Mouse (Mus musculus) heart, embryonic 10.5 days (tissue): ENCODE results near the gene Podn. TPM values are rescaled to one million over a fixed set of nuclear protein-coding genes. Genes with fewer than 3 reads are reported as not detected.

ENCODE experiments used
- DNase-seq: peaks from one replicate; pipeline ENCODE4 v3.0.0-alpha.2; 2017; ENCODE audit warnings: low spot score
- H3K27ac ChIP-seq: fragments of 300-500 bp; sonication (generic); 2 replicates; pipeline ENCODE4 v1.5.1; 2016; ENCODE audit warnings: mild to moderate bottlenecking
- H3K27me3 ChIP-seq: fragments of 300-500 bp; sonication (generic); 2 replicates; pipeline ENCODE4 v1.6.1; 2016; ENCODE audit warnings: mild to moderate bottlenecking; ENCODE audit not compliant: poor library complexity, insufficient read depth, severe bottlenecking
- H3K36me3 ChIP-seq: fragments of 300-500 bp; sonication (generic); 2 replicates; pipeline ENCODE4 v1.6.1; 2016; ENCODE audit warnings: mild to moderate bottlenecking, moderate library complexity
- H3K4me1 ChIP-seq: fragments of 300-500 bp; sonication (generic); 2 replicates; pipeline ENCODE4 v1.6.1; 2016; ENCODE audit warnings: mild to moderate bottlenecking
- H3K4me3 ChIP-seq: fragments of 300-500 bp; sonication (generic); 2 replicates; pipeline ENCODE4 v1.5.1; 2016; ENCODE audit warnings: mild to moderate bottlenecking, moderate library complexity
- H3K9me3 ChIP-seq: fragments of 300-500 bp; sonication (generic); 2 replicates; pipeline ENCODE4 v1.6.1; 2016; ENCODE audit warnings: mild to moderate bottlenecking, moderate library complexity
- WGBS: fragments of 180-500 bp; shearing (Covaris S2); methylation state at CpG from one replicate; pipeline ENCODE4 v1.1.7; 2016; 5-methylcytosine and 5-hydroxymethylcytosine counted together
- polyA plus RNA-seq: library from polyadenylated mRNA; unstranded; fragments of >200 nt; fragmentation: Nextera tagmentation; extraction: Ambion mirVana; gene quantifications from 2 replicates; pipeline ENCODE4 v1.2.1, GENCODE M21; 2016

Gene Podn
- polyA plus RNA-seq, 1 experiment from 2014 or later: 0.21 TPM

GRCm38 (mm10) chr4:108007532-108008103 lies 88.6 kb downstream of the Podn start:
- H3K27ac ChIP-seq: no peak overlapping the region
- H3K36me3 ChIP-seq: no peaks in the 10 kb centered on the region
- no peak for DNase-seq
- H3K4me3 ChIP-seq: no peak overlapping the region
- WGBS: 74% methylated on average over 7 of the region's 7 CpGs
- no peaks in the 10 kb centered on the region for H3K4me1 ChIP-seq
- H3K27me3 ChIP-seq: peaks cover 36% of the 10 kb centered on the region; the same call in 1 of the 2 replicates
- H3K9me3 ChIP-seq: no peaks in the 10 kb centered on the region

- Histone ChIP-seq H3K9me3 (no peaks in the 10 kb centered on the region), H3K27me3 (peaks cover 36% of the 10 kb centered on the region; the same call in 1 of the 2 replicates), H3K27ac (no peak overlapping the region), H3K4me1 (no peaks in the 10 kb centered on the region), H3K4me3 (no peak overlapping the region), H3K36me3 (no peaks in the 10 kb centered on the region)
- DNase-seq: no peak
- 79% methylated on average over 7 of the region's 7 CpGs for WGBS
Measured at GRCm38 (mm10) chr4:108005328-108005727, 90.9 kb downstream of the Podn start.

- no peak for DNase-seq
- Histone ChIP-seq H3K27me3 (0 out of 2 replicates have a peak, but pooled peaks cover 7% of the 10 kb centered on the region), H3K36me3 (no peaks in the 10 kb centered on the region), H3K4me1 (peaks cover 6% of the 10 kb centered on the region), H3K27ac (no peak overlapping the region), H3K4me3 (no peak overlapping the region), H3K9me3 (no peaks in the 10 kb centered on the region)
- 78% methylated on average over 1 of the region's 1 CpGs for WGBS
Measured at GRCm38 (mm10) chr4:107999380-107999779, 96.9 kb downstream of the Podn start.

- no peak for DNase-seq
- WGBS: 31% methylated on average over 11 of the region's 11 CpGs
- Histone ChIP-seq H3K27ac (peak overlapping the region; percentile 7; the same call in 1 of the 2 replicates), H3K27me3 (0 out of 2 replicates have a peak, but pooled peaks cover 3% of the 10 kb centered on the region), H3K4me1 (peaks cover 6% of the 10 kb centered on the region), H3K4me3 (no peak overlapping the region), H3K36me3 (no peaks in the 10 kb centered on the region), H3K9me3 (no peaks in the 10 kb centered on the region)
Measured at GRCm38 (mm10) chr4:107998641-107999332, 97.5 kb downstream of the Podn start.

GRCm38 (mm10) chr4:107996418-107996986 lies 99.7 kb downstream of the Podn start:
- H3K36me3 ChIP-seq: no peaks in the 10 kb centered on the region
- H3K27me3 ChIP-seq: peaks cover 6% of the 10 kb centered on the region; the same call in 1 of the 2 replicates
- H3K9me3 ChIP-seq: no peaks in the 10 kb centered on the region
- WGBS: 90% methylated on average over 9 of the region's 9 CpGs
- H3K4me1 ChIP-seq: peaks cover 13% of the 10 kb centered on the region
- no peak overlapping the region for H3K27ac ChIP-seq
- DNase-seq: no peak
- no peak overlapping the region for H3K4me3 ChIP-seq

- no peak for DNase-seq
- peaks cover 15% of the 10 kb centered on the region for H3K4me1 ChIP-seq
- no peaks in the 10 kb centered on the region for H3K36me3 ChIP-seq
- no peak overlapping the region for H3K4me3 ChIP-seq
- H3K27me3 ChIP-seq: peaks cover 11% of the 10 kb centered on the region
- 80% methylated on average over 6 of the region's 6 CpGs for WGBS
- H3K9me3 ChIP-seq: no peaks in the 10 kb centered on the region
- H3K27ac ChIP-seq: no peak overlapping the region
Measured at GRCm38 (mm10) chr4:107995727-107996126, 100.5 kb downstream of the Podn start.

GRCm38 (mm10) chr4:107995011-107995410 lies 101.2 kb downstream of the Podn start:
- Histone ChIP-seq H3K27ac (no peak overlapping the region), H3K9me3 (no peaks in the 10 kb centered on the region), H3K4me3 (no peak overlapping the region), H3K36me3 (no peaks in the 10 kb centered on the region), H3K4me1 (peaks cover 15% of the 10 kb centered on the region), H3K27me3 (peaks cover 17% of the 10 kb centered on the region)
- 83% methylated on average over 6 of the region's 6 CpGs for WGBS
- no peak for DNase-seq

GRCm38 (mm10) chr4:107991879-107992278 lies 104.4 kb downstream of the Podn start:
- Histone ChIP-seq H3K27ac (no peak overlapping the region), H3K4me1 (peaks cover 9% of the 10 kb centered on the region; the same call in 1 of the 2 replicates), H3K4me3 (no peak overlapping the region), H3K36me3 (no peaks in the 10 kb centered on the region), H3K9me3 (no peaks in the 10 kb centered on the region), H3K27me3 (peaks cover 19% of the 10 kb centered on the region)
- DNase-seq: no peak
- 29% methylated on average over 6 of the region's 6 CpGs for WGBS

- Histone ChIP-seq H3K27me3 (peaks cover 29% of the 10 kb centered on the region), H3K36me3 (no peaks in the 10 kb centered on the region), H3K4me3 (no peak overlapping the region), H3K9me3 (no peaks in the 10 kb centered on the region), H3K27ac (no peak overlapping the region), H3K4me1 (peaks cover 9% of the 10 kb centered on the region; the same call in 1 of the 2 replicates)
- no peak for DNase-seq
- WGBS: 57% methylated on average over 5 of the region's 5 CpGs
Measured at GRCm38 (mm10) chr4:107990818-107991217, 105.4 kb downstream of the Podn start.

- WGBS: 18% methylated on average over 8 of the region's 8 CpGs
- H3K4me3 ChIP-seq: no peak overlapping the region
- H3K27me3 ChIP-seq: peaks cover 32% of the 10 kb centered on the region
- H3K36me3 ChIP-seq: no peaks in the 10 kb centered on the region
- no peak overlapping the region for H3K27ac ChIP-seq
- H3K4me1 ChIP-seq: peaks cover 9% of the 10 kb centered on the region; the same call in 1 of the 2 replicates
- no peak for DNase-seq
- H3K9me3 ChIP-seq: no peaks in the 10 kb centered on the region
Measured at GRCm38 (mm10) chr4:107988931-107989330, 107.3 kb downstream of the Podn start.

- peaks cover 5% of the 10 kb centered on the region for H3K4me1 ChIP-seq
- no peaks in the 10 kb centered on the region for H3K9me3 ChIP-seq
- WGBS: 78% methylated on average over 11 of the region's 11 CpGs
- no peak overlapping the region for H3K27ac ChIP-seq
- H3K27me3 ChIP-seq: peaks cover 26% of the 10 kb centered on the region
- no peak for DNase-seq
- no peak overlapping the region for H3K4me3 ChIP-seq
- H3K36me3 ChIP-seq: no peaks in the 10 kb centered on the region
Measured at GRCm38 (mm10) chr4:107986386-107987168, 109.7 kb downstream of the Podn start.

GRCm38 (mm10) chr4:107985812-107986211 lies 110.4 kb downstream of the Podn start:
- H3K27ac ChIP-seq: no peak overlapping the region
- no peak for DNase-seq
- H3K4me1 ChIP-seq: peaks cover 9% of the 10 kb centered on the region
- 76% methylated on average over 5 of the region's 5 CpGs for WGBS
- peaks cover 22% of the 10 kb centered on the region for H3K27me3 ChIP-seq
- H3K36me3 ChIP-seq: no peaks in the 10 kb centered on the region
- H3K4me3 ChIP-seq: no peak overlapping the region
- no peaks in the 10 kb centered on the region for H3K9me3 ChIP-seq
